Mouse (Mus musculus) spleen, adult 2 months (tissue): Measurements from ENCODE around the gene Ckmt1. TPM values are rescaled to one million over a fixed set of nuclear protein-coding genes. Genes with fewer than 3 reads are reported as not detected.
A peak's percentile ranks its signal among the peaks of the same experiment; 100 is the strongest.
"Not testable (repeated sequence)": the region's sequence is repeated elsewhere in the genome, so short reads cannot be mapped to it uniquely, and the experiment has no call there.

ENCODE experiments used
- DNase-seq, 2 experiments: peaks; one replicate each; pipeline versions ENCODE4 v3.0.0 to v3.0.0-alpha.2; 2012 to 2021; ENCODE audit warnings: low spot score in 2 of 2, low read depth in 1 of 2
- H3K27ac ChIP-seq: fragments of 200-500 bp; 2 replicates; pipeline ENCODE4 v1.5.1; 2012; ENCODE audit warnings: low read length, inconsistent platforms; ENCODE audit not compliant: insufficient read depth
- H3K27me3 ChIP-seq: fragments of 200-500 bp; 2 replicates; pipeline ENCODE4 v1.6.1; 2012; ENCODE audit warnings: mild to moderate bottlenecking, moderate library complexity, low read length, inconsistent platforms; ENCODE audit not compliant: control insufficient read depth, insufficient read depth
- H3K36me3 ChIP-seq: fragments of 200-500 bp; 2 replicates; pipeline ENCODE4 v1.6.1; 2012; ENCODE audit warnings: mild to moderate bottlenecking, low read length, inconsistent platforms; ENCODE audit not compliant: control insufficient read depth, insufficient read depth
- H3K4me1 ChIP-seq: fragments of 200-500 bp; 2 replicates; pipeline ENCODE4 v1.6.1; 2011; ENCODE audit warnings: inconsistent platforms; ENCODE audit not compliant: control insufficient read depth, insufficient read depth, insufficient read length
- H3K4me3 ChIP-seq: fragments of 200-500 bp; 2 replicates; pipeline ENCODE4 v1.5.1; 2011; ENCODE audit warnings: mild to moderate bottlenecking, inconsistent platforms; ENCODE audit not compliant: insufficient read depth, insufficient read length; ENCODE audit errors: extremely low read depth
- CTCF ChIP-seq: fragments of 200-500 bp; IDR thresholded peaks from 2 replicates; pipeline ENCODE4 v1.5.1; 2011; ENCODE audit warnings: mild to moderate bottlenecking, inconsistent platforms; ENCODE audit not compliant: insufficient read depth, insufficient read length, insufficient replicate concordance; ENCODE audit errors: extremely low read depth
- POLR2A ChIP-seq: fragments of 200-500 bp; IDR thresholded peaks from 2 replicates; pipeline ENCODE4 v1.6.1; 2011; ENCODE audit warnings: low read depth, low read length, inconsistent platforms
- WGBS: fragments of 180-500 bp; shearing (Covaris S2); methylation state at CpG from one replicate; pipeline ENCODE4 v1.1.7; 2018; 5-methylcytosine and 5-hydroxymethylcytosine counted together
- polyA plus RNA-seq: library from polyadenylated mRNA; depleted of rRNA; stranded (reverse); fragments of >200 nt; gene quantifications from 2 replicates; pipeline ENCODE4 v1.2.3, GENCODE M21; 2012

Gene Ckmt1
- polyA plus RNA-seq, 1 experiment: 0.36 TPM

GRCm38 (mm10) chr2:121368831-121369230 lies 11.3 kb downstream of the Ckmt1 start:
- TF ChIP-seq POLR2A (no peak), CTCF (no peak)
- no peak for DNase-seq
- Histone ChIP-seq H3K4me1 (no peaks in the 10 kb centered on the region), H3K36me3 (no peaks in the 10 kb centered on the region), H3K27ac (no peak overlapping the region), H3K27me3 (no peaks in the 10 kb centered on the region), H3K4me3 (no peak overlapping the region)
- 75% methylated on average over 2 of the region's 2 CpGs for WGBS

GRCm38 (mm10) chr2:121370921-121371320 lies 13.4 kb downstream of the Ckmt1 start:
- Histone ChIP-seq H3K4me3 (no peak overlapping the region), H3K36me3 (no peaks in the 10 kb centered on the region), H3K4me1 (no peaks in the 10 kb centered on the region), H3K27me3 (no peaks in the 10 kb centered on the region), H3K27ac (no peak overlapping the region)
- 84% methylated on average over 5 of the region's 5 CpGs for WGBS
- no peak for DNase-seq
- TF ChIP-seq CTCF (no peak), POLR2A (no peak)

DNA sequence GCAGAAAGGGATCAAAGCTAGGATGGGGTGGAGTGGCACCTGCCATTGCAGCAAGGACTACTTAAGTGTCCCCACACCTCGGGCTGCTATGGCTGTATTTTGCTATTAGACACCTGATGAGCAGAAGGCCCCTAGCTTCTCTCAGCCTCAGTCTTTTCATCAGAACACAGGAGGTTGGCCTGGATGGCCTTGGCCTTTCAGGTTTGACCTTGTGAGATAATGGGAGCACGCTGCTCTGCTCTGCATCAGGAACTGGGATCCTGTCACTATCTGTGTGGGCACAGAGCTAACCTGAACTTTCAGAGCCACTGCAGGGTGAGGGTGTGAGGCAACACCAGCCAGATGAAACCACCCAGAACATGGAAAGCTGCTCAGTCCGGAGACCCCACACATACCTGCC lies 14.8 kb downstream of the Ckmt1 start:
- no peaks in the 10 kb centered on the region for H3K36me3 ChIP-seq
- no peak for DNase-seq
- no peaks in the 10 kb centered on the region for H3K27me3 ChIP-seq
- 67% methylated on average over 3 of the region's 3 CpGs for WGBS
- no peaks in the 10 kb centered on the region for H3K4me1 ChIP-seq
- no peak overlapping the region for H3K4me3 ChIP-seq
- TF ChIP-seq POLR2A (no peak), CTCF (no peak)
- H3K27ac ChIP-seq: no peak overlapping the region

DNA sequence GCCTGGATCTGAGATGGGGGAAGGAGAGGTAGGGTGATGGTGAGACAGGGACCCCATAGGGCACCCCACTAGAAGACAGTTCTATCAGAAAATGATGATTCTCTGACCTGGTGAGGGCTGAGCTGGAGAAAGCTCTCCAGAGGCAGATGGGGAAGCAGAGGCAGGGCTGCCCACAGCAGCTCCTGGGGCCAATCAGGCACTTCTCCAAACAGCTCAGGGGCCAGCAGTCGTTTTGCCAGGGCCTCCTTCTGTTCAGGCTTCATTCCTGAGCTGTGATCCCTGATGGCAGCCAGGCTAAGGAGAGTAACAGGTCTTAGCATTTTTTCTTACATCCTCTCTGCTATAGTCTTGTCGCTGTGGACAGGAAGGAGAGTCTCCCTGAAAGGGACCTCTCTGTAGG lies 17.3 kb downstream of the Ckmt1 start:
- Histone ChIP-seq H3K27me3 (no peaks in the 10 kb centered on the region), H3K4me3 (no peak overlapping the region), H3K27ac (no peak overlapping the region), H3K4me1 (no peaks in the 10 kb centered on the region), H3K36me3 (no peaks in the 10 kb centered on the region)
- WGBS: 44% methylated on average over 2 of the region's 2 CpGs
- no peak for DNase-seq
- no peak for TF ChIP-seq CTCF
- no peak for TF ChIP-seq POLR2A

- 97% methylated on average over 17 of the region's 17 CpGs for WGBS
- H3K4me1 ChIP-seq, H3K36me3 ChIP-seq, H3K27me3 ChIP-seq, H3K27ac ChIP-seq, DNase-seq, H3K4me3 ChIP-seq: not testable (repeated sequence)
Measured at GRCm38 (mm10) chr2:121386961-121387575, 29.6 kb downstream of the Ckmt1 start, which contains the start of gene Strc. Gene Strc (minus strand): TSS chr2:121387168.

DNA sequence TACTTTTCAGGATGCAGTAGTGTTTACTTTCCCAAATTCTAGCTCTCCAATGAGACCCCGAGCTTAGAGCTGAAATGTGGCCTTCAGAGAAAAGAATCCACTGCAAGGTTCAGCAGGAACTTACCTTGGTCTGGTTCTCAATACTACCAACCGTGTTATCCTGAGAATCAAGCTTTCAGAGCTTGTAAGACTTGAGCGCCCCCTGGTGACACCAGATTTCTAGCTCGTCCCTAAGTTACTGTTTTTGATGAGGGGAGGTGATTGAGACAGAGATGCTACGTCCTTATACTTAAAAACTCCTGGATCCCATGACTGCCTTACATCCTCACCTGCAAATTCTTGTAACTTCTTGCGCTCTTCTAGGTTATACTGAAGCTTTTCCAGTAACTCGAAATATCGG lies 39.1 kb downstream of the Ckmt1 start:
- DNase-seq: peak; percentile 50 to 75
- TF ChIP-seq POLR2A: no peak
- TF ChIP-seq CTCF: peak; percentile 47; the same call in 1 of the 2 replicates
- Histone ChIP-seq H3K27me3 (no peaks in the 10 kb centered on the region), H3K4me3 (no peak overlapping the region), H3K4me1 (no peaks in the 10 kb centered on the region), H3K27ac (no peak overlapping the region), H3K36me3 (no peaks in the 10 kb centered on the region)
- WGBS: 29% methylated on average over 8 of the region's 8 CpGs

GRCm38 (mm10) chr2:121403296-121403695 lies 45.8 kb downstream of the Ckmt1 start:
- Histone ChIP-seq H3K27ac (no peak overlapping the region), H3K36me3 (no peaks in the 10 kb centered on the region), H3K4me1 (no peaks in the 10 kb centered on the region), H3K4me3 (no peak overlapping the region), H3K27me3 (no peaks in the 10 kb centered on the region)
- no peak for DNase-seq
- no peak for TF ChIP-seq POLR2A
- no peak for TF ChIP-seq CTCF

GRCm38 (mm10) chr2:121408160-121408559 lies 50.6 kb downstream of the Ckmt1 start:
- 44% methylated on average over 4 of the region's 4 CpGs for WGBS
- Histone ChIP-seq H3K27me3 (no peaks in the 10 kb centered on the region), H3K27ac (no peak overlapping the region), H3K4me3 (no peak overlapping the region), H3K4me1 (no peaks in the 10 kb centered on the region), H3K36me3 (no peaks in the 10 kb centered on the region)
- DNase-seq: peak; percentile 41 to 45
- TF ChIP-seq POLR2A (no peak), CTCF (0 out of 2 replicates have a peak, but pooled peaks have one; percentile 11)
